Mouse (Mus musculus) limb, embryonic 14.5 days (tissue): ENCODE results near the gene Rhou. TPM values are rescaled to one million over a fixed set of nuclear protein-coding genes. Genes with fewer than 3 reads are reported as not detected.

Source experiments
- ATAC-seq: fragments of 200-750 bp; cut with Nextera tagmentation; 2 replicates; pipeline ENCODE4 v1.8.0; 2017; ENCODE audit warnings: low read depth, moderate number of reproducible peaks, moderate TSS enrichment; ENCODE audit not compliant: low FRiP score
- DNase-seq: peaks from one replicate; pipeline ENCODE4 v3.0.0-alpha.2; 2015; ENCODE audit warnings: low spot score
- H3K27ac ChIP-seq: fragments of 300-500 bp; sonication (generic); replicated peaks from 2 replicates; pipeline ENCODE4 v1.5.1; 2014; ENCODE audit warnings: low read depth, mild to moderate bottlenecking, low read length, moderate library complexity, mixed read lengths
- H3K27me3 ChIP-seq: fragments of 300-500 bp; sonication (generic); 2 replicates; pipeline ENCODE4 v1.6.1; 2014; ENCODE audit warnings: low read length, mixed read lengths; ENCODE audit not compliant: control insufficient read depth, insufficient read depth
- H3K36me3 ChIP-seq: fragments of 300-500 bp; sonication (generic); 2 replicates; pipeline ENCODE4 v1.6.1; 2014; ENCODE audit warnings: mild to moderate bottlenecking, low read length, moderate library complexity, mixed read lengths; ENCODE audit not compliant: control insufficient read depth, insufficient read depth
- H3K4me1 ChIP-seq: fragments of 300-500 bp; sonication (generic); 2 replicates; pipeline ENCODE4 v1.6.1; 2014; ENCODE audit warnings: antibody characterized with exemption, low read length, mixed read lengths; ENCODE audit not compliant: control insufficient read depth, insufficient read depth
- H3K4me2 ChIP-seq: fragments of 300-500 bp; sonication (generic); replicated peaks from 2 replicates; pipeline ENCODE4 v1.6.1; 2014; ENCODE audit warnings: low read depth, mild to moderate bottlenecking, low read length, moderate library complexity; ENCODE audit not compliant: severe bottlenecking
- H3K4me3 ChIP-seq: fragments of 300-500 bp; sonication (generic); replicated peaks from 2 replicates; pipeline ENCODE4 v1.5.1; 2014; ENCODE audit warnings: low read length
- H3K9ac ChIP-seq: fragments of 300-500 bp; sonication (generic); 2 replicates; pipeline ENCODE4 v1.6.1; 2014; ENCODE audit warnings: mild to moderate bottlenecking, low read depth, low read length, moderate library complexity; ENCODE audit not compliant: severe bottlenecking
- H3K9me3 ChIP-seq: fragments of 300-500 bp; sonication (generic); 2 replicates; pipeline ENCODE4 v1.6.1; 2016; ENCODE audit warnings: low read length; ENCODE audit not compliant: control insufficient read depth
- POLR2A ChIP-seq: fragments of 200-500 bp; IDR thresholded peaks from 2 replicates; pipeline ENCODE4 v1.8.0; 2012; ENCODE audit warnings: inconsistent platforms, mild to moderate bottlenecking, moderate library complexity, borderline replicate concordance; ENCODE audit not compliant: insufficient read depth, insufficient read length; ENCODE audit errors: extremely low read depth
- WGBS: fragments of 180-500 bp; shearing (Covaris S2); extraction: QIAGEN DNeasy Blood & Tissue Kit; methylation state at CpG from one replicate; pipeline ENCODE4 v1.1.7; 2014; 5-methylcytosine and 5-hydroxymethylcytosine counted together
- polyA plus RNA-seq, 2 experiments: library from polyadenylated mRNA; depleted of rRNA in 1 of 2; stranded (reverse) in 1 of 2; unstranded in 1 of 2; fragments of >200 nt; fragmentation: Nextera tagmentation in 1 of 2; extraction: Ambion mirVana in 1 of 2; gene quantifications; 2 replicates each; pipeline versions ENCODE4 v1.2.1 to v1.2.3; 2012 to 2014

Rhou gene
- polyA plus RNA-seq, 2 experiments = 11.0 to 21.2 TPM

- 78% methylated on average over 5 of the region's 5 CpGs for WGBS
- no peaks in the 10 kb centered on the region for H3K27me3 ChIP-seq
- no peak overlapping the region for H3K9ac ChIP-seq
- H3K4me3 ChIP-seq = no peak overlapping the region
- no peaks in the 10 kb centered on the region for H3K36me3 ChIP-seq
- H3K4me1 ChIP-seq = peaks cover 3% of the 10 kb centered on the region
- DNase-seq = no peak
- no peak overlapping the region for H3K4me2 ChIP-seq
- H3K9me3 ChIP-seq = no peaks in the 10 kb centered on the region
- H3K27ac ChIP-seq = no peak overlapping the region
- TF ChIP-seq POLR2A = no peak
- ATAC-seq = no peak
Measured at GRCm38 (mm10) chr8:123705376-123705775, 51.6 kb downstream of the Rhou start.

GRCm38 (mm10) chr8:123707137-123707536, 53.4 kb downstream of the Rhou start:
- no peak for DNase-seq

GRCm38 (mm10) chr8:123708729-123709128, 55.0 kb downstream of the Rhou start:
- no peak for TF ChIP-seq POLR2A

More at GRCm38 (mm10) chr8:123707137-123707536, 53.4 kb downstream of the Rhou start:
- ATAC-seq = no peak
- Histone ChIP-seq H3K4me2 (no peak overlapping the region), H3K9ac (no peak overlapping the region), H3K4me1 (peaks cover under 1% of the 10 kb centered on the region; the same call in 1 of the 2 replicates), H3K9me3 (no peaks in the 10 kb centered on the region), H3K27me3 (no peaks in the 10 kb centered on the region), H3K36me3 (no peaks in the 10 kb centered on the region), H3K27ac (no peak overlapping the region), H3K4me3 (no peak overlapping the region)
- 88% methylated on average over 16 of the region's 16 CpGs for WGBS
- TF ChIP-seq POLR2A = no peak

GRCm38 (mm10) chr8:123710335-123710734, 56.6 kb downstream of the Rhou start:
- H3K4me2 ChIP-seq = no peak overlapping the region
- peaks cover under 1% of the 10 kb centered on the region for H3K4me1 ChIP-seq
- H3K27ac ChIP-seq = no peak overlapping the region
- no peak overlapping the region for H3K9ac ChIP-seq
- H3K4me3 ChIP-seq = no peak overlapping the region
- ATAC-seq (no peak), DNase-seq (no peak)
- H3K9me3 ChIP-seq = no peaks in the 10 kb centered on the region
- no peaks in the 10 kb centered on the region for H3K36me3 ChIP-seq
- no peak for TF ChIP-seq POLR2A
- H3K27me3 ChIP-seq = no peaks in the 10 kb centered on the region
- WGBS = 91% methylated on average over 5 of the region's 5 CpGs

More at GRCm38 (mm10) chr8:123708729-123709128, 55.0 kb downstream of the Rhou start:
- DNase-seq (no peak), ATAC-seq (no peak)
- H3K4me1 ChIP-seq = no peaks in the 10 kb centered on the region; the same call in 1 of the 2 replicates
- H3K36me3 ChIP-seq = no peaks in the 10 kb centered on the region
- H3K27ac ChIP-seq = no peak overlapping the region
- H3K4me2 ChIP-seq = no peak overlapping the region
- no peak overlapping the region for H3K4me3 ChIP-seq
- H3K9ac ChIP-seq = no peak overlapping the region
- 72% methylated on average over 8 of the region's 8 CpGs for WGBS
- H3K27me3 ChIP-seq = no peaks in the 10 kb centered on the region
- no peaks in the 10 kb centered on the region for H3K9me3 ChIP-seq

Other genes starting within 250 kb of the Rhou start
- gene Mc1r, start 246.8 kb upstream of the Rhou start, polyA plus RNA-seq (2012; rRNA removed) = 0.05 and 0.12 TPM in 2 replicates
- 0.06 and 0.17 TPM in 2 replicates for gene Mc1r, start 246.8 kb upstream of the Rhou start, polyA plus RNA-seq (2014; fragmentation: Nextera tagmentation; extraction: Ambion mirVana)
- 10.4 and 12.5 TPM in 2 replicates for gene Tubb3, start 242.5 kb upstream of the Rhou start, polyA plus RNA-seq (2012; rRNA removed)
- gene Tubb3, start 242.5 kb upstream of the Rhou start, polyA plus RNA-seq (2014; fragmentation: Nextera tagmentation; extraction: Ambion mirVana) = 3.4 and 3.7 TPM in 2 replicates
- 37.1 and 49.2 TPM in 2 replicates for gene Def8, start 230.4 kb upstream of the Rhou start, polyA plus RNA-seq (2012; rRNA removed)
- gene Def8, start 230.4 kb upstream of the Rhou start, polyA plus RNA-seq (2014; fragmentation: Nextera tagmentation; extraction: Ambion mirVana) = 42.2 and 42.7 TPM in 2 replicates
- 29.5 and 31.1 TPM in 2 replicates for gene Afg3l1, start 176.0 kb upstream of the Rhou start, polyA plus RNA-seq (2012; rRNA removed)
- gene Afg3l1, start 176.0 kb upstream of the Rhou start, polyA plus RNA-seq (2014; fragmentation: Nextera tagmentation; extraction: Ambion mirVana) = 30.8 and 37.6 TPM in 2 replicates
- 8.3 and 10.4 TPM in 2 replicates for gene Dbndd1, start 138.5 kb upstream of the Rhou start, polyA plus RNA-seq (2012; rRNA removed)
- 10.3 and 12.6 TPM in 2 replicates for gene Dbndd1, start 138.5 kb upstream of the Rhou start, polyA plus RNA-seq (2014; fragmentation: Nextera tagmentation; extraction: Ambion mirVana)
- 19.6 and 34.0 TPM in 2 replicates for gene Gas8, start 135.1 kb upstream of the Rhou start, polyA plus RNA-seq (2012; rRNA removed)
- 30.9 and 36.4 TPM in 2 replicates for gene Gas8, start 135.1 kb upstream of the Rhou start, polyA plus RNA-seq (2014; fragmentation: Nextera tagmentation; extraction: Ambion mirVana)
- gene Rab4a, start 152.1 kb downstream of the Rhou start, polyA plus RNA-seq (2012; rRNA removed) = 29.4 and 29.5 TPM in 2 replicates
- 45.1 and 45.5 TPM in 2 replicates for gene Rab4a, start 152.1 kb downstream of the Rhou start, polyA plus RNA-seq (2014; fragmentation: Nextera tagmentation; extraction: Ambion mirVana)
- 4.6 and 4.9 TPM in 2 replicates for gene Ccsap, start 206.3 kb downstream of the Rhou start, polyA plus RNA-seq (2012; rRNA removed)
- 3.7 and 4.2 TPM in 2 replicates for gene Ccsap, start 206.3 kb downstream of the Rhou start, polyA plus RNA-seq (2014; fragmentation: Nextera tagmentation; extraction: Ambion mirVana)
- gene Acta1, start 240.8 kb downstream of the Rhou start, polyA plus RNA-seq (2012; rRNA removed) = 829 and 847 TPM in 2 replicates
- 625 and 1,005 TPM in 2 replicates for gene Acta1, start 240.8 kb downstream of the Rhou start, polyA plus RNA-seq (2014; fragmentation: Nextera tagmentation; extraction: Ambion mirVana)